Mouse (Mus musculus) forebrain, embryonic 13.5 days (tissue): Measurements from ENCODE around the gene Nectin4. TPM values are rescaled to one million over a fixed set of nuclear protein-coding genes. Genes with fewer than 3 reads are reported as not detected.
A peak's percentile ranks its signal among the peaks of the same experiment; 100 is the strongest.

Experiments used
- ATAC-seq: fragments of 200-750 bp; cut with Nextera tagmentation; 2 replicates; pipeline ENCODE4 v1.8.0; 2017
- H3K27ac ChIP-seq: fragments of 300-500 bp; sonication (generic); 2 replicates; pipeline ENCODE4 v1.5.1; 2015; ENCODE audit warnings: inconsistent platforms, mild to moderate bottlenecking, moderate library complexity
- H3K27me3 ChIP-seq: fragments of 300-500 bp; sonication (generic); 2 replicates; pipeline ENCODE4 v1.6.1; 2015; ENCODE audit warnings: mild to moderate bottlenecking, inconsistent platforms
- H3K36me3 ChIP-seq: fragments of 300-500 bp; sonication (generic); 2 replicates; pipeline ENCODE4 v1.6.1; 2015; ENCODE audit warnings: mild to moderate bottlenecking, inconsistent platforms; ENCODE audit not compliant: poor library complexity, severe bottlenecking
- H3K4me1 ChIP-seq: fragments of 300-500 bp; sonication (generic); 2 replicates; pipeline ENCODE4 v1.6.1; 2015; ENCODE audit warnings: inconsistent platforms
- H3K4me2 ChIP-seq: fragments of 300-500 bp; sonication (generic); 2 replicates; pipeline ENCODE4 v1.6.1; 2015; ENCODE audit warnings: inconsistent platforms, mild to moderate bottlenecking, moderate library complexity
- H3K4me3 ChIP-seq: fragments of 300-500 bp; sonication (generic); 2 replicates; pipeline ENCODE4 v1.5.1; 2015; ENCODE audit warnings: mild to moderate bottlenecking, inconsistent platforms
- H3K9ac ChIP-seq: fragments of 300-500 bp; sonication (generic); 2 replicates; pipeline ENCODE4 v1.6.1; 2015; ENCODE audit warnings: mild to moderate bottlenecking, inconsistent platforms
- H3K9me3 ChIP-seq: fragments of 300-500 bp; sonication (generic); replicated peaks from 2 replicates; pipeline ENCODE4 v1.6.1; 2016; ENCODE audit warnings: inconsistent platforms
- WGBS: fragments of 180-500 bp; shearing (Covaris S2); methylation state at CpG from one replicate; pipeline ENCODE4 v1.1.7; 2015; 5-methylcytosine and 5-hydroxymethylcytosine counted together
- polyA plus RNA-seq: library from polyadenylated mRNA; unstranded; fragments of >200 nt; fragmentation: Nextera tagmentation; extraction: Ambion mirVana; gene quantifications from 2 replicates; pipeline ENCODE4 v1.2.1, GENCODE M21; 2015

Nectin4 gene
- polyA plus RNA-seq, 1 experiment from 2014 or later = 0.32 TPM

- Histone ChIP-seq H3K27me3 (no peaks in the 10 kb centered on the region), H3K9me3 (peaks cover 3% of the 10 kb centered on the region; the same call in 1 of the 2 replicates), H3K27ac (peak overlapping the region; percentile 67), H3K4me2 (peak overlapping the region; percentile 88), H3K4me3 (peak overlapping the region; percentile 46), H3K9ac (peak overlapping the region; percentile 68), H3K4me1 (peaks cover 18% of the 10 kb centered on the region), H3K36me3 (peaks cover 26% of the 10 kb centered on the region)
- 32% methylated on average over 16 of the region's 16 CpGs for WGBS
- ATAC-seq = peak; percentile 76
Observed at GRCm38 (mm10) chr1:171361106-171362103, 8.5 kb upstream of the Nectin4 start.

- H3K9me3 ChIP-seq = no peaks in the 10 kb centered on the region
- H3K36me3 ChIP-seq = no peaks in the 10 kb centered on the region
- 59% methylated on average over 7 of the region's 7 CpGs for WGBS
- H3K4me3 ChIP-seq = no peak overlapping the region
- H3K9ac ChIP-seq = no peak overlapping the region
- H3K27ac ChIP-seq = no peak overlapping the region
- ATAC-seq = no peak
- H3K4me1 ChIP-seq = peaks cover 6% of the 10 kb centered on the region
- H3K4me2 ChIP-seq = no peak overlapping the region
- no peaks in the 10 kb centered on the region for H3K27me3 ChIP-seq
Observed at GRCm38 (mm10) chr1:171365934-171366333, 4.0 kb upstream of the Nectin4 start.

GRCm38 (mm10) chr1:171372880-171373279, 3.0 kb downstream of the Nectin4 start:
- no peak for ATAC-seq

GRCm38 (mm10) chr1:171373946-171374345, 4.0 kb downstream of the Nectin4 start:
- H3K9ac ChIP-seq = no peak overlapping the region
- H3K27me3 ChIP-seq = no peaks in the 10 kb centered on the region
- H3K4me3 ChIP-seq = no peak overlapping the region
- WGBS = 2% methylated on average over 4 of the region's 4 CpGs
- H3K4me2 ChIP-seq = no peak overlapping the region
- H3K36me3 ChIP-seq = no peaks in the 10 kb centered on the region
- H3K27ac ChIP-seq = no peak overlapping the region
- no peaks in the 10 kb centered on the region for H3K9me3 ChIP-seq
- H3K4me1 ChIP-seq = no peaks in the 10 kb centered on the region
- ATAC-seq = 0 out of 2 replicates have a peak, but pooled peaks have one; percentile 19

More at GRCm38 (mm10) chr1:171372880-171373279, 3.0 kb downstream of the Nectin4 start:
- H3K27me3 ChIP-seq = no peaks in the 10 kb centered on the region
- no peaks in the 10 kb centered on the region for H3K9me3 ChIP-seq
- no peak overlapping the region for H3K4me2 ChIP-seq
- H3K4me3 ChIP-seq = no peak overlapping the region
- H3K4me1 ChIP-seq = no peaks in the 10 kb centered on the region
- no peak overlapping the region for H3K27ac ChIP-seq
- H3K9ac ChIP-seq = no peak overlapping the region
- H3K36me3 ChIP-seq = no peaks in the 10 kb centered on the region
- WGBS = 26% methylated on average over 3 of the region's 3 CpGs

- H3K4me2 ChIP-seq = no peak overlapping the region
- WGBS = 51% methylated on average over 9 of the region's 9 CpGs
- H3K9ac ChIP-seq = no peak overlapping the region
- ATAC-seq = no peak
- peaks cover 11% of the 10 kb centered on the region for H3K4me1 ChIP-seq
- H3K4me3 ChIP-seq = no peak overlapping the region
- H3K27me3 ChIP-seq = peaks cover 13% of the 10 kb centered on the region
- no peaks in the 10 kb centered on the region for H3K36me3 ChIP-seq
- no peaks in the 10 kb centered on the region for H3K9me3 ChIP-seq
- no peak overlapping the region for H3K27ac ChIP-seq
Observed at GRCm38 (mm10) chr1:171375646-171376097, 5.8 kb downstream of the Nectin4 start.

GRCm38 (mm10) chr1:171378298-171378697, 8.4 kb downstream of the Nectin4 start:
- no peak overlapping the region for H3K27ac ChIP-seq
- no peak overlapping the region for H3K9ac ChIP-seq
- no peaks in the 10 kb centered on the region for H3K36me3 ChIP-seq
- H3K4me1 ChIP-seq = peaks cover 11% of the 10 kb centered on the region
- H3K27me3 ChIP-seq = peaks cover 17% of the 10 kb centered on the region
- no peak for ATAC-seq
- H3K4me3 ChIP-seq = no peak overlapping the region
- WGBS = 87% methylated on average over 6 of the region's 6 CpGs
- H3K9me3 ChIP-seq = no peaks in the 10 kb centered on the region
- no peak overlapping the region for H3K4me2 ChIP-seq

GRCm38 (mm10) chr1:171379935-171380599, 10.2 kb downstream of the Nectin4 start:
- WGBS = 2% methylated on average over 31 of the region's 31 CpGs
- Histone ChIP-seq H3K4me2 (peak overlapping the region; percentile 59), H3K9ac (peak overlapping the region; percentile 34), H3K27me3 (peaks cover 17% of the 10 kb centered on the region), H3K4me3 (peak overlapping the region; percentile 29), H3K27ac (no peak overlapping the region), H3K4me1 (peaks cover 11% of the 10 kb centered on the region), H3K9me3 (no peaks in the 10 kb centered on the region), H3K36me3 (no peaks in the 10 kb centered on the region)
- peak; percentile 81 for ATAC-seq

- Histone ChIP-seq H3K9me3 (no peaks in the 10 kb centered on the region), H3K9ac (no peak overlapping the region), H3K36me3 (no peaks in the 10 kb centered on the region), H3K4me2 (no peak overlapping the region), H3K4me3 (no peak overlapping the region), H3K27ac (no peak overlapping the region), H3K27me3 (peaks cover 17% of the 10 kb centered on the region), H3K4me1 (peaks cover 11% of the 10 kb centered on the region)
- no peak for ATAC-seq
- WGBS = 86% methylated on average over 11 of the region's 11 CpGs
Observed at GRCm38 (mm10) chr1:171382096-171382620, 12.3 kb downstream of the Nectin4 start.

- 68% methylated on average over 9 of the region's 9 CpGs for WGBS
- no peak overlapping the region for H3K4me2 ChIP-seq
- no peaks in the 10 kb centered on the region for H3K36me3 ChIP-seq
- H3K4me1 ChIP-seq = peaks cover 11% of the 10 kb centered on the region
- H3K9me3 ChIP-seq = no peaks in the 10 kb centered on the region
- H3K27me3 ChIP-seq = peaks cover 17% of the 10 kb centered on the region
- no peak overlapping the region for H3K4me3 ChIP-seq
- no peak overlapping the region for H3K27ac ChIP-seq
- no peak overlapping the region for H3K9ac ChIP-seq
- 0 out of 2 replicates have a peak, but pooled peaks have one; percentile 7 for ATAC-seq
Observed at GRCm38 (mm10) chr1:171384361-171384760, 14.5 kb downstream of the Nectin4 start.

- Histone ChIP-seq H3K27me3 (peaks cover 9% of the 10 kb centered on the region), H3K4me1 (peaks cover 3% of the 10 kb centered on the region), H3K9me3 (no peaks in the 10 kb centered on the region), H3K27ac (no peak overlapping the region), H3K36me3 (no peaks in the 10 kb centered on the region), H3K4me3 (no peak overlapping the region), H3K9ac (no peak overlapping the region), H3K4me2 (no peak overlapping the region)
- 65% methylated on average over 9 of the region's 9 CpGs for WGBS
- no peak for ATAC-seq
Observed at GRCm38 (mm10) chr1:171385171-171385570, 15.3 kb downstream of the Nectin4 start.

- Histone ChIP-seq H3K36me3 (no peaks in the 10 kb centered on the region), H3K27me3 (no peaks in the 10 kb centered on the region), H3K27ac (no peak overlapping the region), H3K4me3 (no peak overlapping the region), H3K9ac (no peak overlapping the region), H3K9me3 (no peaks in the 10 kb centered on the region), H3K4me2 (no peak overlapping the region), H3K4me1 (no peaks in the 10 kb centered on the region)
- no peak for ATAC-seq
- 25% methylated on average over 6 of the region's 6 CpGs for WGBS
Observed at GRCm38 (mm10) chr1:171387099-171387498, 17.2 kb downstream of the Nectin4 start.
